Mouse (Mus musculus): Measurements from ENCODE around the gene Gm28897.
"Not testable (repeated sequence)": the region's sequence is repeated elsewhere in the genome, so short reads cannot be mapped to it uniquely, and the experiment has no call there.

Gm28897 gene

GRCm38 (mm10) chrY:80926695-80927094, at the start of gene Gm28897:
Gm28897 (plus strand) TSS chrY:80926995.
- DNase-seq (ENCODE audit: low spot score) = not testable (repeated sequence)

Data from testis, postnatal 14 days (tissue).